Mouse (Mus musculus) CH12.LX (cell line): ENCODE data around the gene Ndrg2.

Source experiments
- CTCF ChIP-seq, 2 experiments: IDR thresholded peaks in 1 of 2; conservative IDR thresholded peaks in 1 of 2; 2 replicates each; pipeline ENCODE4 v1.5.1; 2011 to 2012; ENCODE audit warnings: low read depth in 2 of 2, low read length in 2 of 2, improper control_type of control experiment in 1 of 2, inconsistent platforms in 1 of 2, mild to moderate bottlenecking in 1 of 2, moderate library complexity in 1 of 2
- E2F4 ChIP-seq: IDR thresholded peaks from 2 replicates; pipeline ENCODE4 v1.6.1; 2011; ENCODE audit warnings: low read depth, low read length, improper control_type of control experiment; ENCODE audit not compliant: insufficient replicate concordance
- ETS1 ChIP-seq: conservative IDR thresholded peaks from 2 replicates; pipeline ENCODE4 v1.6.1; 2012; ENCODE audit warnings: low read depth, mild to moderate bottlenecking, inconsistent platforms, low read length, improper control_type of control experiment, moderate library complexity
- MAX ChIP-seq: IDR thresholded peaks from 2 replicates; pipeline ENCODE4 v1.6.1; 2011; ENCODE audit warnings: low read length, improper control_type of control experiment
- MAZ ChIP-seq: IDR thresholded peaks from 2 replicates; pipeline ENCODE4 v1.6.1; 2012; ENCODE audit warnings: low read depth, mild to moderate bottlenecking, inconsistent platforms, low read length, improper control_type of control experiment, moderate library complexity
- NELFE ChIP-seq: IDR thresholded peaks from 2 replicates; pipeline ENCODE4 v1.6.1; 2011; ENCODE audit warnings: low read depth, low read length, improper control_type of control experiment
- POLR2A ChIP-seq: IDR thresholded peaks from 2 replicates; pipeline ENCODE4 v1.6.1; 2011; ENCODE audit warnings: low read depth, mild to moderate bottlenecking, improper control_type of control experiment, low read length
- POLR2AphosphoS2 ChIP-seq: IDR thresholded peaks from 2 replicates; pipeline ENCODE4 v1.6.1; 2011; ENCODE audit warnings: low read depth, low read length, improper control_type of control experiment
- SMC3 ChIP-seq: IDR thresholded peaks from 2 replicates; pipeline ENCODE4 v1.6.1; 2011; ENCODE audit warnings: low read depth, low read length, improper control_type of control experiment
- ZMIZ1 ChIP-seq: IDR thresholded peaks from 2 replicates; pipeline ENCODE4 v1.6.1; 2012; ENCODE audit warnings: low read depth, mild to moderate bottlenecking, inconsistent platforms, low read length, improper control_type of control experiment

DNA sequence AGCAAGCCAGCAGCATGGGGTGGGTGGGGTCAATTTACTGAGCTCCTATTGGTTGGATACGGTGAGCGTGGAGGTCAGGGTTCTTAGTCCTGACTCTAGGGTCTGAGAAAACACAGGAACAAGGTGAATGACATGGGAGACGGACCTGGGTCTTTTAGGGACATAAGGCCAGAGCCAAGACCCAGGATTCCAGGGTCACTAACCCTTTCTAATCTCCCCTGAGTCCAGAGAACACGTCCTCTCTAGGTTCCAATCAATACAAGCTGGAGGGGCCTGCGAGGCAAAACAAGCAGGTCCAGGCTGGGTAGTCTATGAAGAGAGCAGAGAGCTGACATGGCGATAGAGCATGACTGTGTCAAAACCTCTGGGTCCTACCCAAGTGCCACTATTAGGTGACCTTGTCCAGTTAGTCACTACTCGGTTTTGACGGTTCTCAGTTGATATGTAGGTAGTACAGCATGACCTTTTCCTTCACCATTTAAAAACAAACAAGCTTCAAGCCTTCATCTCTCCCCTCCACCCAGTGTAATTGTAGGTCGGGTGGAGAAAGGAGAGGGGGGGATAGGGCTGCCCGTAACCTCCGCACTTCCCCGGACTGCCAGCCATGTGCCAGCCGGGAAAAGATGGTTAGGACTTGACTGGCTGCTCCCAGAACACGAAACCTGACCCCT lies 1.4 kb downstream of the Ndrg2 start:
- TF ChIP-seq CTCF (conservative IDR thresholded peaks at IDR 0.05 in 1 of 2, IDR thresholded peaks at IDR 0.05 in 1 of 2; ENCODE audit: low read depth in 2 of 2, low read length in 2 of 2) = no peak
- no peak for TF ChIP-seq ETS1
- no peak for TF ChIP-seq POLR2AphosphoS2
- TF ChIP-seq E2F4 = no peak
- TF ChIP-seq POLR2A = no peak
- no peak for TF ChIP-seq NELFE
- TF ChIP-seq MAX = no peak
- TF ChIP-seq MAZ = no peak
- no peak for TF ChIP-seq ZMIZ1
- no peak for TF ChIP-seq SMC3
